Mouse (Mus musculus) midbrain, embryonic 12.5 days (tissue): ENCODE data around the gene Hist1h2bk. TPM values are rescaled to one million over a fixed set of nuclear protein-coding genes. Genes with fewer than 3 reads are reported as not detected.
"Not testable (repeated sequence)": the region's sequence is repeated elsewhere in the genome, so short reads cannot be mapped to it uniquely, and the experiment has no call there.

Source experiments
- ATAC-seq: fragments of 200-750 bp; cut with Nextera tagmentation; 2 replicates; pipeline ENCODE4 v1.8.0; 2017; ENCODE audit warnings: low read depth, moderate TSS enrichment, moderate library complexity; ENCODE audit not compliant: low FRiP score
- H3K27ac ChIP-seq: fragments of 300-500 bp; sonication (generic); replicated peaks from 2 replicates; pipeline ENCODE4 v1.5.1; 2016; ENCODE audit warnings: mild to moderate bottlenecking
- H3K27me3 ChIP-seq: fragments of 300-500 bp; sonication (generic); 2 replicates; pipeline ENCODE4 v1.6.1; 2016; ENCODE audit warnings: mild to moderate bottlenecking
- H3K36me3 ChIP-seq: fragments of 300-500 bp; sonication (generic); 2 replicates; pipeline ENCODE4 v1.6.1; 2016
- H3K4me1 ChIP-seq: fragments of 300-500 bp; sonication (generic); 2 replicates; pipeline ENCODE4 v1.6.1; 2016
- H3K4me2 ChIP-seq: fragments of 300-500 bp; sonication (generic); replicated peaks from 2 replicates; pipeline ENCODE4 v1.6.1; 2016; ENCODE audit warnings: mild to moderate bottlenecking, moderate library complexity
- H3K4me3 ChIP-seq: fragments of 300-500 bp; sonication (generic); 2 replicates; pipeline ENCODE4 v1.5.1; 2016; ENCODE audit warnings: mild to moderate bottlenecking
- H3K9ac ChIP-seq: fragments of 300-500 bp; sonication (generic); replicated peaks from 2 replicates; pipeline ENCODE4 v1.6.1; 2016; ENCODE audit warnings: mild to moderate bottlenecking, moderate library complexity
- H3K9me3 ChIP-seq: fragments of 300-500 bp; sonication (generic); 2 replicates; pipeline ENCODE4 v1.6.1; 2016; ENCODE audit warnings: mild to moderate bottlenecking
- WGBS: fragments of 180-500 bp; shearing (Covaris S2); methylation state at CpG from one replicate; pipeline ENCODE4 v1.1.7; 2016; 5-methylcytosine and 5-hydroxymethylcytosine counted together
- polyA plus RNA-seq: library from polyadenylated mRNA; unstranded; fragments of >200 nt; fragmentation: Nextera tagmentation; extraction: Ambion mirVana; gene quantifications from 2 replicates; pipeline ENCODE4 v1.2.1, GENCODE M21; 2016

The Hist1h2bk gene
- polyA plus RNA-seq, 1 experiment from 2014 or later, result 8.1 TPM

DNA sequence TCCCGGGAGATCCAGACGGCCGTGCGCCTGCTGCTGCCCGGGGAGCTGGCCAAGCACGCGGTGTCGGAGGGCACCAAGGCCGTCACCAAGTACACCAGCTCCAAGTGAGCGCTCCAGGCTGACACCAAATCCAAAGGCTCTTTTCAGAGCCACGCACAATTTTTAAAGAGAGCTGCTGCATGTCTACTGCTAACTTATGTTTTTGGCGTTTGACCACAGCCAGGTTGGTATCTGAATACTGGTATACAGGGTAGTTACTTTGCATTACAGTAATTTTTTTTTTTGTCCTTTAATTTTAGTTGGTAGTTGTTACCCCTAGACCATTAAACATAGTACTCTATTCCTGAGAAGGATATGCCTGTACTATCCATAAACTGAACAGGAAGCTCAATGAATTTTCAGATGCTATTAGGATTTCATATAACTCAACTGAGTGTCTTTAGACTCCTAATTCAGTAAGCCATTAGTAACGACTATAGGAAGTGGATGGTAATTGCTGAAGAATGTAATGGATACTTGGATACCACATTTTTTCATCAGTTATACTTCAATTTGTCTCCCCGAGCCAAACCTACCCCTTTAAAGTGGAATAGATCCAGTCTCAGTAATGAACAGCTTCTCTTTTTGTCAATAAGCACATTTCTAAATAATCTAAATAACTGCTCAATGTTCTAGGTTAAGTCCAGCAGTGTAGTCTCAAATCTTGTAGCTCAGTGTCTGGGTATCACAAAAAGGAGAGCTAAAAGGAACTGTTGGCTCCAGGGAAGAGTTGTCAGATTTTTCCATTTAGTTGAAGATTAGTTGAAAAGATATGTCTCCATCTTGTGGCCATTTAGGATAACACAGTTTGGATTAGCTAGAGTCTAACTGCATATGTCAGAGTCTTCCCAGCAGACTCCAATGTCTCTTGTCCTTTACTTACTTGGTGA is 8.1 kb downstream of the Hist1h2bk start:
- Histone ChIP-seq H3K9me3 (no peaks in the 10 kb centered on the region), H3K4me2 (peak overlapping the region; percentile 60), H3K4me3 (peak overlapping the region; percentile 40), H3K9ac (peak overlapping the region; percentile 54; the same call in 1 of the 2 replicates), H3K27me3 (no peaks in the 10 kb centered on the region), H3K27ac (peak overlapping the region; percentile 78), H3K36me3 (no peaks in the 10 kb centered on the region), H3K4me1 (peaks cover 21% of the 10 kb centered on the region)
- WGBS, result 1% methylated on average over 11 of the region's 14 CpGs
- ATAC-seq, result peak; percentile 21; the same call in 1 of the 2 replicates

DNA sequence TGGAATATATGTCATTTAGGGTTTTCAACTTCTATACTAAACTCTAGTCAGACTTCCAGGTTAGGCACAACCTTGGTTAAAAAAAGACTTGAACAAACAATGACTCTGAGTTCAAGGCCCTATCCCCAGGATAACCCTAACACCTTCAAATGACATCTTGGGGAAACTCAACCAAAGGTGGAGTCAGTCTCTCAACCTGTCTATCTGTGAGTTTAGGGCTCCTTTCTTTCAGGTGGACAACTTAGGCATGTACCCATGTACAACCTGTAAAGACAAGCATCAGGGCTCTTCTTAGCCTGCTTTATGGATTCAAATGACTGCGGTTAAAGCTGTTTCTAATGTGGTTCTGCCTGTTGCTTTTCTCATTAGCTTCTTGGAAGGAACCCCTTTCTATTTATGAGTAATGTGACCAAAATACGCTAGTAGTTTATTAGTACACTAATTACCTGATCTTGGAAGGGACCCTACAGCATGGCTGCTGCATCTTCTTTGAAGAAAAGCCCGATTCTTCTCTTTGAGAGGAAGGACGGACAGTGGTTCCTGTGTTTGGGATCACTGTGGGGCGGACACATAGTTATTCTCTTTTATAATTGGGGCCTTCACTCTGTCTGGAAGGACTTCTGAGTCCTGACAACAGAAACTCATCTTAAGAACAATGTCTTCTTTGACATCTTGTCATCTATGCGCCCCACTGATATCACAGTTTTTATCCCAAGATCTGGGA is 8.9 kb downstream of the Hist1h2bk start:
- Histone ChIP-seq H3K4me2 (peak overlapping the region; percentile 60), H3K36me3 (no peaks in the 10 kb centered on the region), H3K4me3 (peak overlapping the region; percentile 40; the same call in 1 of the 2 replicates), H3K27ac (no peak overlapping the region), H3K27me3 (no peaks in the 10 kb centered on the region), H3K9me3 (no peaks in the 10 kb centered on the region), H3K4me1 (peaks cover 21% of the 10 kb centered on the region), H3K9ac (no peak overlapping the region)
- ATAC-seq, result no peak
- 86% methylated on average over 6 of the region's 6 CpGs for WGBS

DNA sequence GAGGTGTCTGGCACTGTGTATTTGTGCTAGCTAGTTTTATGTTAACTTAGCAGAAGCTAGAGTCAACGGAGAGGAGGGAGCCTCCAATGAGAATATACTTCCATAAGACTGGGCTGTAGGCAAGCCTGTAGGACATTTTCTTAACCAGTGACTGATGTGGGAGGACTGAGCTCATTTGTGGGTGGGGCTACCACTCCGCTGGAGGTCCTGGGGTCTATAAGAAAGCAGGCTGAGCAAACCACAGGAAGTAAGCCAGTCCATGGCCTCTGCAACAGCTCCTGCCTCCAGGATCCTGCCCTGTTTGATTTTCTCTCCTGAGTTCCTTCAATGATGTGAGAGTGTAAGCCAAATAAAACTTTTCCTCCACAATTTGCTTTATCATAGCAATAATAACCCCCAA is 9.6 kb downstream of the Hist1h2bk start:
- no peaks in the 10 kb centered on the region for H3K36me3 ChIP-seq
- H3K9me3 ChIP-seq, result no peaks in the 10 kb centered on the region
- H3K4me3 ChIP-seq, result no peak overlapping the region
- no peak for ATAC-seq
- no peaks in the 10 kb centered on the region for H3K27me3 ChIP-seq
- WGBS, result 69% methylated on average over 2 of the region's 2 CpGs
- peaks cover 16% of the 10 kb centered on the region for H3K4me1 ChIP-seq
- no peak overlapping the region for H3K9ac ChIP-seq
- H3K27ac ChIP-seq, result no peak overlapping the region
- H3K4me2 ChIP-seq, result no peak overlapping the region

DNA sequence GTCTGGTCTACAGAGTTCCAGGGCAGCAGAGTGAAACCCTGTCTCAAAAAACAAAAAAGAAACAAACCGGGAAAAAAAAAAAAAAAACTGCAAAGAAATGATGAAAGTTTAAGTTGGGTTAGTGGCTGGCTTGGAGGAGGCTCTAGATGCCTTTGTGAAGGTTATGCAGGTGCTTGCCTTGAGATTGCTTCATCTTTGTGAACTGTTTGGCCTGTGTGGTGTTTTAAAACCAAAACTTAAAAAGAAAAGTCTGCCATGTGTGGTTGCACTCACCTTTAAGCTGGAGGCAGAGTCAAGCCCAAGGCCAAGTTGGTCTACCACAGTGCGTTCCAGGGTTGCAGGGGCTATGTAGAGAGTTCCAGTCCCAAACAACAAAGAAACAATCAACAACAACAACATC is 13.4 kb downstream of the Hist1h2bk start:
- Histone ChIP-seq H3K36me3 (no peaks in the 10 kb centered on the region), H3K9ac (no peak overlapping the region), H3K27ac (no peak overlapping the region), H3K9me3 (no peaks in the 10 kb centered on the region), H3K4me2 (no peak overlapping the region), H3K27me3 (no peaks in the 10 kb centered on the region), H3K4me3 (no peak overlapping the region), H3K4me1 (0 out of 2 replicates have a peak, but pooled peaks cover 6% of the 10 kb centered on the region)
- ATAC-seq, result no peak
- WGBS, result 76% methylated on average over 2 of the region's 2 CpGs

DNA sequence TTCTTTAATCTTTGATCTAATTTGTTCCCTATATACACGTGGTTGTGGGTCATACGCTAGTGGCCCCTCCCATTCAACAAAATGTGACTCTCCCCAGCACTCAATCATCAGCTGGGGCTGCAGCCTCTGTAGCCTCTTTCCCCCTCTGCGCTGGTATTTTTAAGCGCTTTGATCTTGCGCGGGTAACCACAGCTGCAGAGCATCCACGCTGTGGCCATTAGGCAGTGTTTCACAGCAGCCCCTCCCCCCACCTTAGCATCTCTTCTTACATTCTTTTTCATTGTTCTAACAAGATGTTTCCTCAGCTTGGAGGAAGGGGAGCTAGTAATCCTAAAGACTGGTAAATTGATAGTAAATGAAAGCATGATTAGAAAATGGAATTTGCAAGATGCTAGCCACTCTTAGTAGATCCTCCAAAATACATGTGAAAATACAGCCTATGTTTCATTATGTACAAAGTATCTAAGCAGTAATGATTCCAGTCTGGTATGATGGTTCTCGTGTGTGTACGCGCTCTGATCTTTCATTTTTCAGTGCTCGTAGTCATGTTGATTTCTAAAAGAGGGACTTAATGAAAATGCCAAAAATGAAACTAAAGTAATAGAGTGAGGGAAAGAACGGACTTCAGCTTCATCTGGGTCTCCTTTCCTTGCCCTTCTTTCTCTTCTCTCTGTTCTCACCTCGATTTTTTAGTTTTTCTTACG is 14.2 kb downstream of the Hist1h2bk start:
- peak overlapping the region; percentile 32; the same call in 1 of the 2 replicates for H3K9ac ChIP-seq
- peak overlapping the region; percentile 82 for H3K27ac ChIP-seq
- no peaks in the 10 kb centered on the region for H3K9me3 ChIP-seq
- H3K4me3 ChIP-seq, result peak overlapping the region; percentile 50
- H3K36me3 ChIP-seq, result no peaks in the 10 kb centered on the region
- 0 out of 2 replicates have a peak, but pooled peaks cover 4% of the 10 kb centered on the region for H3K4me1 ChIP-seq
- peak; percentile 51 for ATAC-seq
- no peaks in the 10 kb centered on the region for H3K27me3 ChIP-seq
- under 1% methylated on average over 14 of the region's 14 CpGs for WGBS
- peak overlapping the region; percentile 59 for H3K4me2 ChIP-seq

DNA sequence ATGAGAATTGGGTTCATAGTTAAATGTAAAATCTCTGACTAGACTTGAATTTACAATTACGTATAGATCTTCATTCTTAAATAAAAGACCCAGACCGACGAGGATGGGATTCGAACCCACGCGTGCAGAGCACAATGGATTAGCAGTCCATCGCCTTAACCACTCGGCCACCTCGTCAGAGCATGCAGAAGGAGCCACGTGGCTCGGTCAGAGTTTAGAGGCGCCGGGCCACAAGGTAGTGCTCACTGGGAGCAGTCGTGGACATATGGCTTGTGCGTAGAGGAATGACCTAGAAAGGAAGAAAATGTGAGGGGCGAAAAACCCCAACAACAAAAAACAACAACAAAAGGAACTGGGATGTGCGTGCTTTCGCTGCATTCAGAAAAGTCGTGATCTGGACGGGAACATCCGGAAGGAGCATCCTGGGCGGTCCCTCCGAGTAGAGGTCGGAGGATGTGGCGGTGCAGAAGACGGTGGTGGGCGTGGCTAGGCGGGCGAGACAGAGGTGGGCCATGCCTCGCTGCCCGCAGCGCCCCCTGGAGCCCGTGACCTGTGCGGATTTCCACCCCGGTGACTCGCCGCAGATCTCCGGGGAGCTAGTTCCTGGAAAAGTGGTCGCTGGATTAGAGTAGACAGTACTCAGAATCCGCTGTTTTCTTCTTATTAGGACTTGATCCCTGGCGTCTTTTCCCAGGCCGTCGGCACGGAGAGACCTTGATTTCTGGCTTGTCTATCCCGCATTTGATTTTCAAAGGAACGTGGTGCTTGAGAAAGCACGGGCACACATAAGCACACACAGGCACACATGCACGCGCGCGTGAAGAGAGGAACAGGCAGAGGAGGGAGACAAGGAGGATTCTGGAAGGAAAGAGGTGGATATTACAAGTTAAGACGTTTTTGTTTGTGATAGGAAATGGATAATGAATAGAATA is 15.2 kb downstream of the Hist1h2bk start:
- under 1% methylated on average over 52 of the region's 52 CpGs for WGBS
- no peaks in the 10 kb centered on the region for H3K9me3 ChIP-seq
- peak overlapping the region; percentile 59 for H3K4me2 ChIP-seq
- H3K9ac ChIP-seq, result peak overlapping the region; percentile 59; the same call in 1 of the 2 replicates
- peak overlapping the region; percentile 50 for H3K4me3 ChIP-seq
- H3K36me3 ChIP-seq, result no peaks in the 10 kb centered on the region
- peak; percentile 94 for ATAC-seq
- no peaks in the 10 kb centered on the region for H3K27me3 ChIP-seq
- H3K27ac ChIP-seq, result peak overlapping the region; percentile 82
- H3K4me1 ChIP-seq, result 0 out of 2 replicates have a peak, but pooled peaks cover 4% of the 10 kb centered on the region

DNA sequence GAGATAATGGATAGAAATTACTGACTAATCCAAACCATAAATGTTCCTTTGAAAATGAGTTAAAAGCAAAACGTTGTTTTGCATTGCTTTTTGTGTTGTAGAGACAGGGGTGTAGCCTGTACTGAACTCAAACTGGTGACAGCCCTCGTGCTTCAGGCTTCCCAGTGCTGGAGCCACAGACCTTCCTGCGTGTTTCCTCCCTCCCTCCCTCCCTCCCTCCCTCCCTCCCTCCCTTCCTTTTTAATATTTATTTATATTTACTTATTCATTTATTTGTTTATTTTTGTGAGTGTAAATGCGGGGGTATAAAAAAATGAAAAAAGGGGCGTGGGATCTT is 15.8 kb downstream of the Hist1h2bk start:
- no peaks in the 10 kb centered on the region for H3K9me3 ChIP-seq
- H3K4me3 ChIP-seq, result peak overlapping the region; percentile 50
- H3K9ac ChIP-seq, result peak overlapping the region; percentile 59; the same call in 1 of the 2 replicates
- ATAC-seq, result peak; percentile 24; the same call in 1 of the 2 replicates
- peak overlapping the region; percentile 59 for H3K4me2 ChIP-seq
- 0 out of 2 replicates have a peak, but pooled peaks cover 4% of the 10 kb centered on the region for H3K4me1 ChIP-seq
- peak overlapping the region; percentile 82 for H3K27ac ChIP-seq
- no peaks in the 10 kb centered on the region for H3K27me3 ChIP-seq
- WGBS, result 19% methylated on average over 5 of the region's 5 CpGs
- H3K36me3 ChIP-seq, result no peaks in the 10 kb centered on the region

DNA sequence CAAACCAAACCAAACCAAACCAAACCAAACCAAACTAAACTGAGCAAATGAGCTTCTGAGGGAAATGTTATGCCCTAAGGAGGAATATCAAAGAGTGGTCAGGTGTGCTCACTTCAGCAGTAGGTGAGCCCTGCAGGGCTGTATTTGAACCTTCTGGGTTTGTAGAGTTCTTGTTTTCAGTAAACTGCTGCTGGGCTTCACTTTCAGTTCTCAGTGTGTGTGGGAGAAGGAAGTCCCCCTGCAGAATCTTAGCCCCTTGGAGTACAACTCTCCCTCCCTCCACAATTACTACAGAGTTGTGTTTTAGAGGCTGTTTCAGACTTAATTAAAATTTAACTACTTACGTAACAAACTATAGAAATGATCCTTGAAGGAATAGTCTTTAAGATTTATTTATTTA is 18.1 kb downstream of the Hist1h2bk start:
- Histone ChIP-seq H3K9ac (no peak overlapping the region), H3K4me3 (no peak overlapping the region), H3K4me1 (0 out of 2 replicates have a peak, but pooled peaks cover 4% of the 10 kb centered on the region), H3K36me3 (no peaks in the 10 kb centered on the region), H3K9me3 (no peaks in the 10 kb centered on the region), H3K27ac (no peak overlapping the region), H3K27me3 (no peaks in the 10 kb centered on the region), H3K4me2 (no peak overlapping the region)
- WGBS, result 94% methylated on average over 1 of the region's 1 CpGs
- no peak for ATAC-seq

DNA sequence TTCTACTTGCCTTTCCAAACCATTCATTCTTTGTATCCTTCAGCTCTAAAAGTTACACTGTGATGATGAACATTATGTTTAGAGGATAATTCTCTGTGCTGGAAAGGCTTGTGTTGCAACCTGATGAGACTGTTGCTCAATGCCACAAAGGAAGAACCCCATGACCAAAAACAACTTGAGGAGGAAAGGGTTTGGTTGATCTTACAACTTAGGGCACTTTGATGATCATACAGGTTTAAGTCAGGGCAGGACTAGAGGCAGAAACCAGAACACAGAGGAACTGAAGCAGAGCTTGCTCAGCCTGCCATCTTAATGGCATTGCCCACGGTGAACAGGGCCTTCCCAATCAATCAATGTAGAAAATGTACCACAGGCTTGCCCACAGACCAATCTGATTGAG is 25.8 kb downstream of the Hist1h2bk start:
- no peak overlapping the region for H3K9ac ChIP-seq
- 65% methylated on average over 1 of the region's 1 CpGs for WGBS
- no peaks in the 10 kb centered on the region for H3K9me3 ChIP-seq
- no peaks in the 10 kb centered on the region for H3K27me3 ChIP-seq
- no peaks in the 10 kb centered on the region for H3K36me3 ChIP-seq
- H3K4me1 ChIP-seq, result no peaks in the 10 kb centered on the region
- no peak overlapping the region for H3K4me3 ChIP-seq
- ATAC-seq, result no peak
- no peak overlapping the region for H3K4me2 ChIP-seq
- H3K27ac ChIP-seq, result no peak overlapping the region

DNA sequence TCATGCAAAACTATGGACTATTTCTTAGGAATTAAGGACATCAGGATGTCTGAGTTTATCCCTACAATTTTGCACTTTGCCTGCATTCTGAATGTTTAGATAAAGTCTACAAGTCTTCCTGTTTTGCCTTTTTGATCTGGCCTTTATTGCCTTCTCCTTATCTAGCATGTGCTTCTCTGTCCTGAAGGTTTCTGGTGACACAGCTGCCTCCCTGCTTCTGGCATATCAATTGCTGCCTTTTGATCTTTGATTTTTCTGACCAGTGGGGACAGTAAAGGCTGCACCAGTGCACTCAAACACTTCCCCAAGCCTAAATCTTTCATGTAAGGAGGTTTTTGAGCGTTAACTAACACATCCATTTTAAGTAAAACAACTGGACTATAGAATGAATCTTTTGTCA is 27.8 kb downstream of the Hist1h2bk start:
- Histone ChIP-seq H3K4me3 (no peak overlapping the region), H3K4me1 (no peaks in the 10 kb centered on the region), H3K9ac (no peak overlapping the region), H3K27ac (no peak overlapping the region), H3K36me3 (no peaks in the 10 kb centered on the region), H3K9me3 (0 out of 2 replicates have a peak, but pooled peaks cover 2% of the 10 kb centered on the region), H3K27me3 (no peaks in the 10 kb centered on the region), H3K4me2 (no peak overlapping the region)
- WGBS, result 69% methylated on average over 1 of the region's 1 CpGs
- no peak for ATAC-seq

DNA sequence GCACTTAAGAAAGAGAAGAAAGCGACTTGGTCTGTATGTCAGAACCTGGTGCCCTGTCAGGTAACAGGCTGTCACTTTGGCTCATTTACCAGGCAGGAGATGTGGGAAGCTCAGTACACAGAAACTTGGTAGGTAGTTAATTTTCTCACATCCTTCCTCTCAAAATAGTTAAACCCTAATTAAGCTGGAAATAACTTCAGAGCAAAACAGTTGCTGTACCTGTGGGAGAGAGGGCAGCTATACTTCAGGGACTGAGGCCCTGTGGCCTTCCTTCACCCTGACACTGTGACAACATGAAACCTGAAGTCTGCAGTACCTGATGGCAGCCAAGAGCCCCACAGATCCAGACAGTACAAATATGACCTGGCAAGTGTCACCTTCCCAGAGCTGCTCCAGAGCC is 48.5 kb downstream of the Hist1h2bk start, which contains the start of gene Vmn1r188:
Gene Vmn1r188 (plus strand): TSS at position 301 of the 400 bp plus-strand sequence.
- H3K27me3 ChIP-seq, H3K9me3 ChIP-seq, H3K4me1 ChIP-seq, H3K36me3 ChIP-seq, H3K9ac ChIP-seq, H3K27ac ChIP-seq, H3K4me2 ChIP-seq, ATAC-seq, H3K4me3 ChIP-seq: not testable (repeated sequence)
- 92% methylated on average over 1 of the region's 1 CpGs for WGBS
